Mouse (Mus musculus) testis, adult 2 months (tissue): Measurements from ENCODE around the gene Krt23.

ENCODE experiments used
- CTCF ChIP-seq: fragments of 200-500 bp; IDR thresholded peaks from 2 replicates; pipeline ENCODE4 v1.5.1; 2012; ENCODE audit warnings: low read depth, mild to moderate bottlenecking, inconsistent platforms, low read length, moderate library complexity; ENCODE audit not compliant: control insufficient read depth, insufficient read depth, insufficient replicate concordance
- POLR2A ChIP-seq: fragments of 200-500 bp; IDR thresholded peaks from 2 replicates; pipeline ENCODE4 v1.6.1; 2012; ENCODE audit warnings: low read depth, mild to moderate bottlenecking, inconsistent platforms, low read length, moderate library complexity; ENCODE audit not compliant: control insufficient read depth

- no peak for TF ChIP-seq POLR2A
- TF ChIP-seq CTCF, result no peak
Observed at GRCm38 (mm10) chr11:99461736-99462135, 31.2 kb downstream of the Krt23 start.
